Mouse (Mus musculus) kidney, adult 9 months (tissue): ENCODE measurements around the gene Tgfbr3l.
A peak's percentile ranks its signal among the peaks of the same experiment; 100 is the strongest.
"Not testable (repeated sequence)": the region's sequence is repeated elsewhere in the genome, so short reads cannot be mapped to it uniquely, and the experiment has no call there.

Source experiments
- DNase-seq: peaks from one replicate; pipeline ENCODE4 v3.0.0; 2022

Tgfbr3l gene

DNA sequence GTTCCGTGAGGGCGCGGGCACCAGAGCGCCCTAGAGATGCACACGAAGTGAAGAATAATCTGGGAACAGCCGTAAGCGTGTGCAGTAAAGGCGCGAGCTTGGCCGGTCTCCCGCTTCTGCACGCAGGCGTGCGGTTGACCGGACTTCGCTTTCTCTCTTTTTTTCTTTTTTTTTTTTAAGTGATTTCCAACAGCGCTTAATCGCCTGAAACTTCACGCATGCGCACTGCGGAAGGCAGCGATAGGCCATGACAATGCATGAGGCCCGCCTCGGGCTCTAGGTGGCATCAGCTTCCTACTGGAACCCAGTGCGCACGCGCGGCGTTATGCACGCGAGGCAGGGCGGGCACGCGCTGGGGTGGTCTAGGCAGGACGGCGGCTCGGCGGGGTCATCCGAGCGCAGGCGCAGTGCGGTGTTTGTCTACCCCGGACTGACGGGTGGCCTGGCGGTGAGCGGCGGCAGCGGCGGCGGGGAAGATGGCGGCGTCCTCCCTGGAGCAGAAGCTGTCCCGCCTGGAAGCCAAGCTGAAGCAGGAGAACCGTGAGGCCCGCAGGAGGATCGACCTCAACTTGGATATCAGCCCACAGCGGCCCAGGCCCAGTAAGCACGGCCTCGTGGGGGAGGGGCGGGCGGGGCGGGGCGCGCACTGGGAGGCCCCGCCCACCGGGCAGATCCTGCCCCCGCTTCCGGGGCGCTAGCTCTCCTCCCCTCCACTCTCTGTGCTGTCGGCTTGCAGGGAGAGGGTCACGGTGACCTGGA lies 9.4 kb upstream of the Tgfbr3l start, which contains the start of the genes Map2k7 and Gm49320:
Gene Map2k7 (plus strand): TSS at position 307 of the 759 bp plus-strand sequence.
Gene Gm49320 (plus strand): TSS at position 432 of the 759 bp plus-strand sequence.
- DNase-seq: peak; percentile 100

DNA sequence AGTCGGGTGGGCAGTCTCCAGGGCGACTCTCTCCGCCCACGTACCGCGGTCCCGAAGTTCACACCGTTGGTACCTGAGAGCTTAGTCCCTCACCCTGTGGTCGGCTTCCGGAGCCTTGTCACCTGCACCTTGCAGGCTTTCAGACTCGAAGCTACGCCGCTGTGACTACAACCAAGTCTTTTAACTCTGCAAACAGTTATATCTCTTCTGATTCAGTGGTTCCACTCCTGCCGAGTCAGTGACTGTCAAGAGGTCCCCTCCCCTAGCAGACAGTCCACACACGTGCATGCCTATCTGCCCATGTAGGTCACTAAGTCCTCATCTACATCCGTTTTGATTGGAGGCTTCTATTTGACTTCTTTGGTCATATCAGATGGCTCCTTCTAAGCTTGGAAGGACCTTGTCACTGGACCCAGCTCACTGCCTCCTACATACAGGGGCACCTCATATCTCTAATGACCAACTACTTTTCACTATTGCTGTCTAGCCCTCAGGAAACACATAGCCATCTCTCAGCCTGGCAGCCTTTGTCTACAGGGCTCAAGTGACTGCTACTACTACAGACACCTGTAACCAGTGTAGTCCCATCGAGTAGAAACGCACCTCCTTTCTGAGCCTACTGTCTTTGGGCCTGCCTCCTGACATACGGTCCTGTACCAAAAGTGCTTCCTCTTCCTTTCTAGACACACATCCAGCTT lies 8.7 kb upstream of the Tgfbr3l start:
- DNase-seq: no peak

DNA sequence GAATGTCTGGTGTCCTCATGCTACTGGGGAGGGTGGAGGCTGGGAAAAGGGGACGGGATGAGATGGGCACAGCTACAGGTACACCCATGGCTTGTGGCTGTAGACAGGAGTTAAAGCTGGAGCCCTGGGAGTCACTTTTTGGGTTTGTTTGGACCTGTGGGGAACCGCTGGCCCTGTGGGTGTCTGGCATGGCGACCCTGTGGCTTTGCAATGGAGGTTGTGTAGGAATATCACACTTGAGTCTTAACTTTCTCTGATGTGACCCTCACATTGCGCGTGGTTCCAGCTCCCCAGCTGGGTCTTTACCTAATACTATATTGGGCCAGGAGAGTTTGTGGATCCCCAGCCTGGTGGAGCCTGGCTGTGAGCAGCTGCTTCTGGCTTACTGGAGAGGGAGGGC lies 3.0 kb upstream of the Tgfbr3l start:
- DNase-seq: no peak

DNA sequence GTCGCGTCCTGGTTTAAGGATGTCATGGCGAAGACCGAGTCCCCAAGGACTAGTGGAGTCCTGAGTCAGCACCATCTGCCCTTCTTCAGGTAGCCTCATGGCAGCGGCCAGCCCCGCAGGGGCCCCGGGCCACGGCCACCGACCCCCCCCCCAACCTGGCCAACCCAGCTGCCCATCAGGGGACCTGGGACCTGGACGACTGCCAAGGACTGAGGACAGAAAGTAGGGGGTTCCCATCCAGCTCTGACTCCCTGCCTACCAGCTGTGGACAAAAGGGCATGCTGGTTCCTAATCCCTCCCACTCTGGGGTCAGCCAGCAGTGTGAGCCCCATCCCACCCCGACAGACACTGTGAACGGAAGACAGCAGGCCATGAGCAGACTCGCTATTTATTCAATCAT lies 2.3 kb upstream of the Tgfbr3l start:
- DNase-seq: no peak

DNA sequence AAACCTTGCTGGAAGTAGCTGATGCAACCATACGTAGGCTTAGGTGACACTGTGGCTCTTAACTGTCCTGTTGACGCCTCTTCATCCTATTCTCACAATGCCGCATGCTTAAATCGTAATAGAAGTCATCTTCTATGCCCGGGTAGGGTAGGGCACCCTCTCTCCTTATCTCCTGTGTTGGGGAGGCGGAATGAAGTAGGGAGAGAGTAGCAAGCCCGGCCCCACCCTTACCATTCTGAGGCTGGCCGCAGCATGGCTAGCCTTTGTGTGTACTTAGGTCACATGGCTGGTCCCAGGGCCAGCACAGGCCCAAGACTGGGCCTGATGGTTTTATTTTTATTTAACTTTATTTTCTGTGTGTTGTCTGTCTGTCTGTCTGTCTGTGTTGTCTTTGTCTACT lies 773 bp upstream of the Tgfbr3l start:
- DNase-seq: no peak

DNA sequence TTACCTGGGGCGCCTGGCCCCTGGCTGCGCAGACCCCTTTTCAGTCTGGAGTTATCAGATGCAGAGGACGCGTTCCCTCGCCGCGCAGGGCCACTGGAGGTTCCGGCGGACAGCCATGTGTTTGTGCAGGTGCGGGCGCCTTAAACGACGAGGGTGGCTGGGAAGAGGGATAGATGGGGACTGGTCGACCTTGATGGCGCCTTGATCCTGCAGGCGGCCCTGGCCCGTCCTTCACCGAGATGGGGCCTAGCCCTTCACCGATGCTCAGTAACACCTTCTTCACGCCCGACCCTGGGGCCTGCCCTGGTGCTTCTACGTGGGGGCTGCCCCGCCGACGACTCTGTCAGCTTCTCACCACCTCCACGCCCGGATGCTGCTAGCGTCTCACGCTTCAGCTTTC lies 1.2 kb downstream of the Tgfbr3l start:
- no peak for DNase-seq

DNA sequence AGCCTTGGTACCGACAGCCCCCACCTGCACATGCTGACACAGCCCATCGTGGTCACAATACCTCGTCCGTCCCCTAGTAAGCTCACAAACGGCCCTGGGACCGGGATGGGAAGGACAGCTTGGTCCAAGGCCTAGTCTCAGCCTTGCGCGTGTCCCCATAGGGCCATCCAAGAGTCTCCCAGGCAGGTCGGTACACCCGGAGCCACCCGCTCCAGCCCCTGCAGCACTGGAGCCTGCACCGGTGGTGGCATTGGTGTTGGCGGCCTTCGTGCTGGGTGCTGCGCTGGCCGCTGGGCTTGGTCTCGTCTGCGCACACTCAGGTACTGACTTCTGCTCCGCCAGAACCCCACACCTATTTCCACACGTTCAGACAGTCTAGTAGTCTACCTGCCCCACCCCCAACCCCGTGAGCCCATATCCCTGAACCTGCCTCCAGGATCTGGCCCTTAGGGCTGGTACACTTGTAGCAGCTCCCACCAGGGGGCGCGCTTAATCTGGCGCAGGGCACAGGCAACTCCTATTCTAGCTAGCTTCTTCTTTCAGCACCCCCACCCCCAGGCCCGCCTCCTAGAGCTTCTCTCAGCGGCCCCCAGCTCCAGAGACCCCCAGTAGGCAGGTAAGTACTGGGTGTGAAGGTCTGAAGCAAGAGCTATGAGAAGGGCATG lies 2.4 kb downstream of the Tgfbr3l start:
- peak; percentile 85 for DNase-seq

DNA sequence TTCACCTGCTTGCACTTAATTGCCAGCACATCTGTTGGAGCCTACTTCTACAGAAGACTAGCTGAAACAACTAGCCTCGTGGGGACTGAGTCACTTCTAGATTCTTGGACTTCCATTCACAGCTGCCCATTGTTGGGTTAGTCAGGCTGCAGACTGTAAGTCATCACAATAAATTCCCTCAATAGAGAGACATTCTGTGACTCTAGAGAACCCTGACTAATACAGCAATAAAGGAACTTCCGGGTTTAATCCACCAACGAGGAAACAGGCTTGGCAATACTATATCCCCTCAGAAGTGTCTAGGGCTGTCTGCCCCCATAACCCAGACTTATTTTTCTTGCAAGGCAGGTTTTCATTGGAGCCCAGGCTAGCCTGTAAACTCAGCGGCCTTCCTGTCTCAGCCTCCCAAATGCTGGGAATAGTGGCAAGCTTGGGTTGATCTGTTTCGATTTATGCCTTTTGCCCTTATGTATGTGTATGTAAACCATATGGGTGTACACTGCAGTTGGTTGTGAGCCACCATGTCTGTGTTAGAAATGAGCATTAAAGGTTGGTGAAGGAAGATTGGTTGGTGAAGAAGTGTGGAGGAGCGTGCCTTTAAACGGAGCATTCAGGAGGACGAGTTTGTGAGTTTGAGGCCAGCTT lies 4.2 kb downstream of the Tgfbr3l start:
- no peak for DNase-seq

DNA sequence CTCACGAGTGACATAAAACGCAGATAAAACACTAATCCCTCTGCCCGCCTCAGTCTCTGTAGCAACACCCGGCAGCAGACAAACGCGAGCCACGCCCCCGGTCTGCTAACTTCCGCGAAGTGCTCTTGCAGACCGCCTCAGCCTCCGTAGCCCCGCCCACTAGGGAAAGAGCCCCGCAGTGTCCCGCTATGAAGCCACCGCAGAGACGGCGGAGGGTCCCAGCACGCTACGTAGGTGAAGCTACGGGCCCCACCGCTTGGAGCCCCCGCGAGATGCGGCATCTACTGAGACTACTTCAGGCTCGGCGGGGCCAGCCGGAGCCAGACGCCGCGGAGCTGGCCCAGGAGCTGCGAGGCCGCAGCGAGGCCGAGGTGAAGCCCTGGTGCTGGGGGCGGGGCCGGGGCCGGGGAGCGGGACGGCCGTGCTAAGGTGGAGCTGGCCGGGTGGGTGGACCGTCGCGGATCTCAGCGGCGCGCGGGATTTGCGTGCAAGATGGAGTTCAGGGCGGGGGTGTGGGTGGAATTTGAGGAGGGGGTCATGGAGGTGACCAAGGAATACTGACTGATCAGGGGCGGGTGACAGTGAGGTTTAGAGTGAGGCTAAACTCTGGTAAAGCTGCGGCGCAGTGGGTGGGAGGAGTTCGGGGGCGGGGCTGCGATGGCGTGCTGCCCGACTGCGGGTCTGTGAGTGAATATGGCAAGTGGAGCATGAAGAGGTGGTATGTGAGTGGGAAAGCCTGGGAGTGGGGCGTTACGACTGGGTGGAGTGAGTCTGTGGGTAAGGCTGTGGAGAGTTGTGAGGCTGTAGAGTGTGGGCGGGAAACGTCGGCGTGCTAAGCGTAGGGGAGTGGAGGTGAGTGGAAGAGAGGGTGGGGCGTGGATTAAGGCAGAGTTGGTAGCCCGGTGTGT lies 5.2 kb downstream of the Tgfbr3l start, which contains the start of gene Snapc2:
Gene Snapc2 (plus strand): TSS at position 147 of the 908 bp plus-strand sequence.
- peak; percentile 97 for DNase-seq

DNA sequence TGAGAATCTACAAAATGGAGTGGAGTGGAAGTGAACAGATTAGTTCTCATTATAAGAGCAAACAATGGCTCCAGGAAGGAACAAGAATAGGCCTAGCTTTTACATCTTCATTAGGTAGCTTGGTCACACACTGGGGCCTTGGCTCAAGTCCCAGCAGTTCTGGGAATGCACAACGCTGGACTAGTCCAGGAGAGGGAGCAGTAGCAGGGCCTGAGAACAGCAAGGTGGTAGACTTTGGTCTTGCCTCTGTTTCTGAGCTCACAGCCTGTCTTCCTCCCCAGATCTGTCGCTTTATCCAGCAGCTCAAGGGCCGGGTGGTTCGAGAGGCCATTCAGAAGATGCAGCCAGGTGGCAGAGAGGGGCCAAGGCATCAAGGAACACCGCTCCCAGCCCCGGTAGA lies 6.0 kb downstream of the Tgfbr3l start:
- DNase-seq: peak; percentile 88

DNA sequence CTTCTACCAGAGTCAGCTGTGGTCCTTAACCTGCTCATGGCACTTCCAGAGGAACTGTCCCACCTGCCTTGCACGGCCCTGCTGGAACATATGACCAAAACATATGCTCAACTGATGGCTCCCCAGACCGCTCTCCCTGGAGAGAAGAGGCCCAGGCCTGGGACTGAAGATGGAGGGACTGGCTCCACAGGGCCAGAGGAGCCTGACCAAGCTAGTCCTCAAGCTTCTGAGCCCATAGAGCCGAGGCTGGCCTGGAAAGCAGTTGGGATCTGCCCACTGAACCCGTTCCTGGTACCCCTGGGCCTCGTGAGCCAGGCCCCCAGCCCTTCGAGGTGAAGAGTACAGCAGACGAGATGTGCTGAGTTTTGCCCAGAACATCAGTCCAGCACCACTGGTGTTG lies 7.5 kb downstream of the Tgfbr3l start:
- not testable (repeated sequence) for DNase-seq

DNA sequence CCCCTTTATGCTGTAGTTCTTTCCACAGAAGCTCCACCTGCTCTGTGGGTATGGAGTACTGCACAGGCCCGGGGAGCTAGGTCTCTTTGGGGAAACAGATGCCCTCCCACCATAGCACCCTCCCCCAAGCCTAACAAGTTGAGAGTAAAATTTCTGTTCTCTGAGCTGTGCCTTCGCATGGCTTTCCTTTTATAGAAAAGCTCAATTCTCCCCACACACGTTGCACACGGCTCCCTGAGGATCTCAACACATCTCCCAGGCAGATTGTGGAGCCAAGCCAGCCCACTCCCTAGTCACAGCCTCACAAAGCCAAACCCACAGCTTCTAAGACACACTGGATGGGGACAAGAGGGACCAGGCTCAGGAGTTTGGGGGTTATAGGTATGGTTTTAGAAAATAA lies 8.9 kb downstream of the Tgfbr3l start:
- no peak for DNase-seq

DNA sequence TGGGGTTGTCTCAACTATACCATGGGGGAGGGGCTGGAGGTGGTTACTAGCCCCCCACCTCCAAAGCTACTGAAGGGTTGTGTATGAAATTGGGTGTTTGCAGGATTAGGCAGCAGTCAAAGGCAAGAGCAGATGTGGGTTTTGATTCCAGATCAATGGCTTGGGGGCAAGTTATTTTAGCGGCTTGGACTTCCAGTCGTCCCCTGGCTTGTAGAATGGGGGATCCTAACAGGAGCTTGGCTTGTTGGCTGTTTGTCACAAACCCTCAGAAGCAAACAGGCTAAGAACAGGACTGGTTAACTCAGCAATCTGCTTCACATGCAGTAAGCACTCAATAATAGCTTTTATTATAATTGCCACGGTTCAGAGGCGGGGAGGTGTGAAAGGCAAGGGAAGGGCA lies 9.3 kb downstream of the Tgfbr3l start:
- no peak for DNase-seq

DNA sequence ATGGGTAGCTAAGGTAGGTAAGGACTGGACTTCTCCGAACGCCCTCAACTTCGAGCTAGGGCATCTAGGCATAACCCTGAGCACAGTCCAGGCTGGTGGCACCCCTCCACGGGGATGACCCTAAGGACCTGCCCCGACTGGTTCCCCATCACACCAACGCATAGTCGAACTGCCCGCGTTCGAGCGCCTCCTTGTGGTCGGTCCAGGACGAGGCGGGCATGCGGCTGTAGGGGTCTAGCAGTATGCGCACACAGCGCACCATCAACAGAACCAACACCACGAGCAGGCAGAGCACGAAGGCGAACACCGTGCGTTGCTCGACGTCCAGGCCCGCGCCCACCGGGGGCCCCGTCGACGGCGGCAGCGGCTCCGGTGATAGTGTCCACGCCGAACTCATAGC lies 10.2 kb downstream of the Tgfbr3l start:
- peak; percentile 61 for DNase-seq

DNA sequence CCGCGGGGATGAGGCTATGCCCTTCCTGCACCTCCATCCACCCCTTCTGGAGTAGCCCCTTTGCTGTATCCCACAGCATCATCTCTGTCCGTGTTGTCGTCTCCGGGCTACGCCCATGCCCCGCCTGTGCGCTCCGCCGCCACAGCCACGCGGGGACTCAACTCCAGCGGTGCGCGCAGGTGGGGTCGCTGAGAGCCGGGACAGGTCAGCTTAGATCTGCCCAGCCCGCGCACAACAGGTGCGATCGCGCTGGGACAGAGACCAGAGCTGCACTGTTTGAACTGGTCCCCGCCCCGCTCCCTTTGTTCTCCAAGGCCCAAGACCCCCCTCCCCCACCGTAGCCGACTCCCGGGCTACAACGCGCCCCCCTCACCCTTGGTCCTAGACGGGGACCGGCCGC lies 10.7 kb downstream of the Tgfbr3l start:
- peak; percentile 30 for DNase-seq

DNA sequence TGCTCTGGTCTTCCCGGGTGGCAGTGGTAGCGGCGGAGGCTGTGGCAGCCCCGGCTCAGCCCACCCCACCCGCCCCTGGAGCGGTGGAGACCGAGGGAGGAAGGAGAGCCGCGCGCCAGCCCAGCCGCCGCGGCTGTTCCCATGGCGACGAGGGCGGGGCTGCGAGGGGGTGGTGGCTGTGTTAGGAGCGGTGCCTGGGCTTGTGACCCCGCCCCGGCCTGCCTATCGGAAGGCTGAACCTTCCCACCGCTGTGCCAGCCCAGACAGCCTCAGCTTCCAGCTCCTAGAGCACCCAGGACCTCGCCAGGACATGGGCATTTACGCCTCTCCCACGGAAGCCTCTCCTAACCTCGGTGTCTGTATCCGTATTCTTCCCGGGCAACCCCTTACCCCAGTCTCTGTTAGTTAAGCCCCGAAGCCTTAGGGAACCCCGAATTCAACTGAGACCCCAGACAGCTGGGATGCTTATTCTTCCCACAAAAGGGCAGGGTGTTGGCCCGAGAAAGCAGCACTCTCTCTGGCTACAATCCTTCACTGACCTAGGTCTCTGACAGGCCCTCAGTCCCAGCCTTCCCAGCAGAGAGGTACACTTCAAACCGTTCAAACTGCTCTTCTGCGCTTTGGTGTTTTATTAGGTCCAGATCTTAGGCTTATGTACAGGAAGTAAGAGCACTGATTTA lies 11.3 kb downstream of the Tgfbr3l start, which contains the start of gene Ctxn1:
Gene Ctxn1 (minus strand): TSS at position 150 of the 680 bp plus-strand sequence.
- DNase-seq: peak; percentile 95

DNA sequence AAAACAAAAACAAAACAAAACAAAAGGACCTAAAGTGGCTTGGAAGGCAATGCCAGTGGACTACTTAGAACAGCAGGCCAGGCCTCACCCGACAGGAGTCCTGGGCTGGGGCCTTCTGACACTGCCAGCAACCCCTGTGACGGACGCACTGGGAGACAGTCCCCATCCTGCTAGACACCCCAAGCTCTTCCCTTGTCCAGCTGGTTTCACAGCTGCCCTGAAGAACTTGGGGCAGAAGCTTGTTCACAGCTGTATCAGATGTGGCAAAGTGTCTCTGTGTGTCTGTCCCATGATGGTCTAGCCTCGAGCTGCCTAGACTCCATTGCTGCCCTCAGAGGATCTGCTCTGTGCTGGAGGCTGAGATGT lies 11.8 kb downstream of the Tgfbr3l start:
- DNase-seq: no peak

DNA sequence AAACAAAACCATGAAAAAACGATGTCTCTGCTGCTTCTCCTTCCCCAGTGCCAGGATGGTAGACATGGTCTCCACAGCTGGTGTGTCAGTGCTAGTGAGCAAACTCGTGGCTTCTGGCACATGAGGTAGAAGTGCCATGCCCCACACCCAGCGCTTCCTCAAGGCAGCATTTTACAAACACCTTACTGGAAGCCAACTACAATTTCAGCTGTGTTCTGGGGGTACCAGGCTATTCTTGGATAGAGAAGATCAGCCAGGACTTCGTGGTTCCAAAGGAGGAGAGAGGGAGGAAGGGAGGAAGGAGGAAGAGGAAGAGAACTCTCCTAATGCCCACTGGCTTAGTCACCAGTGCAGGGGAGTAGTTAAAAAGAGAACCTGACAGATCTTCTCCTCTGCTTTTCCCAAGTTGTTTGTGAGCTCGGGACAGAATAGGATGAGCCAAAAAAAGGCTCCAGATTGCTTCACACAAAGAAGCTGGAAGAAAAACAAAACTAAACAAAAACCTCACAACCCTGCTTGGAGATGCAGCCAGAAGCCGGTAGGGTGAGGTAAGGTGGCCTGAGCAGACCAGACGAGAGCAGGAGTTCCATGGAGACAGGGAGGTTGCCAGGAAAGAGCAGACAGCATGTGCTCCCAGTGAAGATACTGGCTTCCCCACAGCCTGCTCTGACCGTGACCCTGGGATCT lies 15.2 kb downstream of the Tgfbr3l start:
- no peak for DNase-seq

DNA sequence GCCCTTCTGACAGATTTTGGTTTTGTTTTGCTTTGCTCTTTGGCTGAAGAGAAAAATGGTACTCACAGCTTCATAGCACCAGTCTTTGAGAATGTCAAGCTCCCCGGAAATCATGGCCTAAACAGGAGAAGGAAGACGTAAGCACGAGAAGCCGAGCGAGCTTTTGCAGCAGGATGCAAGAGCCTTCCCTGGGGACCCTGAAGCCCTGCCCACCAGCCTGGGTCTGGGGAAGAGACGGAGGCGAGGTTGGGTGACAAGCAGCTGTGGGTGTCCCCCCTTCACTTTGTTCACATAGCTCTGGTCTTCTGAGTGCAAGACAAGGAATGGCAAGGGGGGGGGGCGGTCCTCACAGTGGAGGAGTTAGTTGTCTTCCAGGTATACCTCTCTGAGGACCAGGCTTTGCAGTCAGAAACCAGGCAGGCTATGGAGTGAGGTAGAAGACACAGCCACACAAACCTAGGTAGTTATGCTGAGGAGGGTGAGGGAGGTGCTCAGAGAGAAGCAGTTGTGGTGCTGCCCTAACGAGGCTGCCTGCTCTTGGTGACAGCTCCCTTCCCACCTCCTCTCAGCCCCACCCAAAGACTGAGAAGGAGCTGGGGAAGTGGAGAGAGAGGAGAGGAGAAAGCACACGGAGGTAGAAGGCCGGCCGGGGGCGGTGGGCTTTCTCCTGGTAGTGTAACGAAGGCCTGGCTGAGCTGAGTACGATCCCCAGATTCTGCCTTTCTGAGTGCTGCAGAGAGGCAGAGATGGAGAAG lies 17.3 kb downstream of the Tgfbr3l start:
- no peak for DNase-seq

DNA sequence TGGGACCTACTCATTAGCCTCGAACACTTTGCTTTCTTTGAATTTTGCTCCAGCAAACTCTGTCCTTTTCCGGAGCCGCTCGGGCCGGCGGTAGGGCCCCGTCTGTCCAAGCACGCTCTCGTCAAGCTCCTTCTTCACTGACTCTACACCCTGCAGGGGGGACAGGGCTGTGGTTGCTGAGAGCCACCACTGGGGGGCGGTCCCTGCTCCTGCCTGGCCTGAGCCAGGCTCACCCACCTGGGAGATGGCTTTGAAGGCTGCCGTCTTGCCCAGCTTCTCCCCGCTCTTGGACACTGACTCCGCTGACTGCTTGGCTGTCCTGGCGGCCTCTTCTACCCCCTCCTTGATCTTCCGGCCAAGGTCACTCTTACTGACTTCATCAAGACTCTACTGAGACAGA lies 19.6 kb downstream of the Tgfbr3l start:
- DNase-seq: peak; percentile 36
